Mouse (Mus musculus): ENCODE measurements around the gene Pde7b.

Gene Pde7b

GRCm38 (mm10) chr10:20421299-20421883, 303.5 kb downstream of the Pde7b start:
- no peak for DNase-seq (ENCODE audit: low spot score)

GRCm38 (mm10) chr10:20420296-20420695, 304.6 kb downstream of the Pde7b start:
- DNase-seq (ENCODE audit: low spot score): no peak

- no peak for DNase-seq (ENCODE audit: low spot score)
Measured at GRCm38 (mm10) chr10:20418856-20419219, 306.0 kb downstream of the Pde7b start.

- DNase-seq (ENCODE audit: low spot score): no peak
Measured at GRCm38 (mm10) chr10:20418202-20418855, 306.5 kb downstream of the Pde7b start.

GRCm38 (mm10) chr10:20409181-20409580, 315.7 kb downstream of the Pde7b start:
- no peak for DNase-seq (ENCODE audit: low spot score)

GRCm38 (mm10) chr10:20408336-20408735, 316.5 kb downstream of the Pde7b start:
- no peak for DNase-seq (ENCODE audit: low spot score)

GRCm38 (mm10) chr10:20405471-20405870, 319.4 kb downstream of the Pde7b start:
- no peak for DNase-seq (ENCODE audit: low spot score)

GRCm38 (mm10) chr10:20402941-20403340, 321.9 kb downstream of the Pde7b start:
- DNase-seq (ENCODE audit: low spot score): no peak

GRCm38 (mm10) chr10:20400406-20400805, 324.5 kb downstream of the Pde7b start:
- no peak for DNase-seq (ENCODE audit: low spot score)

- no peak for DNase-seq (ENCODE audit: low spot score)
Measured at GRCm38 (mm10) chr10:20398641-20399390, 326.1 kb downstream of the Pde7b start.

GRCm38 (mm10) chr10:20398224-20398623, 326.7 kb downstream of the Pde7b start:
- DNase-seq (ENCODE audit: low spot score): peak; percentile 8

GRCm38 (mm10) chr10:20395778-20396177, 329.1 kb downstream of the Pde7b start:
- no peak for DNase-seq (ENCODE audit: low spot score)

GRCm38 (mm10) chr10:20394815-20395214, 330.1 kb downstream of the Pde7b start:
- no peak for DNase-seq (ENCODE audit: low spot score)

GRCm38 (mm10) chr10:20390568-20390967, 334.3 kb downstream of the Pde7b start:
- no peak for DNase-seq (ENCODE audit: low spot score)

GRCm38 (mm10) chr10:20382807-20383419, 342.0 kb downstream of the Pde7b start:
- no peak for DNase-seq (ENCODE audit: low spot score)

- DNase-seq (ENCODE audit: low spot score): no peak
Measured at GRCm38 (mm10) chr10:20381352-20381751, 343.5 kb downstream of the Pde7b start.

GRCm38 (mm10) chr10:20380798-20381197, 344.1 kb downstream of the Pde7b start:
- no peak for DNase-seq (ENCODE audit: low spot score)

- no peak for DNase-seq (ENCODE audit: low spot score)
Measured at GRCm38 (mm10) chr10:20379071-20379735, 345.7 kb downstream of the Pde7b start.

GRCm38 (mm10) chr10:20377621-20378020, 347.3 kb downstream of the Pde7b start:
- DNase-seq (ENCODE audit: low spot score): no peak

GRCm38 (mm10) chr10:20372046-20372445, 352.8 kb downstream of the Pde7b start:
- no peak for DNase-seq (ENCODE audit: low spot score)

- DNase-seq (ENCODE audit: low spot score): no peak
Measured at GRCm38 (mm10) chr10:20362450-20363118, 362.3 kb downstream of the Pde7b start.
